Mouse (Mus musculus): ENCODE data around the gene Gpank1. TPM values are rescaled to one million over a fixed set of nuclear protein-coding genes. Genes with fewer than 3 reads are reported as not detected.

Gene Gpank1
- polyA plus RNA-seq (2017; shearing (Covaris generic)), result 70.3 TPM

GRCm38 (mm10) chr17:35121143-35121799, at the start of gene Gpank1:
Gene Gpank1, plus strand, starts transcription at chr17:35121455.

GRCm38 (mm10) chr17:35076507-35077176, 44.6 kb upstream of the Gpank1 start, which contains the start of gene Ly6g6e:
Gene Ly6g6e, plus strand, starts transcription at chr17:35076902.

DNA sequence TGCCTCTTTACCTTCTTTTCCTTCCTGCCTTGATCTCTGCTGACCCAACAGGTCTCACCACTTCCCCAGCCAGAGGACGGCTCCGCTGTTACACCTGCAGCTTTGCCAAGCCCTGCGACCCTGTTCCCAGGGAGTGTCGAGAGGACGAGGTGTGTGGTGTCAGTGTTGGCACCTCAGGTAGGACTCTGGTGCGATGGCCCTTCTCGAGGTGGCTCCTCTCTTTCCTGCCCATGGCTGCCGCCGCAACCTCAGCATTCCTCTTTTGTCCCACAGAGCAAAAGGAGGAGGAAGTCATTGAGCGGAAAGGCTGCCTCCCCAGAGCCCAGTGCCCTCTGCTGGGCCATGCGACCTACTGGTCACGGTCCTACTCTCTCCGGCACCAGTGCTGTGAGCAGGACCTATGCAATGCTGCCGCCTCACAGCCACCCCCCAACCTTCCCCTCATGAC, 43.4 kb upstream of the Gpank1 start, which contains the start of gene Ly6g6d:
Ly6g6d (minus strand) TSS at position 280 of the 448 bp plus-strand sequence.

DNA sequence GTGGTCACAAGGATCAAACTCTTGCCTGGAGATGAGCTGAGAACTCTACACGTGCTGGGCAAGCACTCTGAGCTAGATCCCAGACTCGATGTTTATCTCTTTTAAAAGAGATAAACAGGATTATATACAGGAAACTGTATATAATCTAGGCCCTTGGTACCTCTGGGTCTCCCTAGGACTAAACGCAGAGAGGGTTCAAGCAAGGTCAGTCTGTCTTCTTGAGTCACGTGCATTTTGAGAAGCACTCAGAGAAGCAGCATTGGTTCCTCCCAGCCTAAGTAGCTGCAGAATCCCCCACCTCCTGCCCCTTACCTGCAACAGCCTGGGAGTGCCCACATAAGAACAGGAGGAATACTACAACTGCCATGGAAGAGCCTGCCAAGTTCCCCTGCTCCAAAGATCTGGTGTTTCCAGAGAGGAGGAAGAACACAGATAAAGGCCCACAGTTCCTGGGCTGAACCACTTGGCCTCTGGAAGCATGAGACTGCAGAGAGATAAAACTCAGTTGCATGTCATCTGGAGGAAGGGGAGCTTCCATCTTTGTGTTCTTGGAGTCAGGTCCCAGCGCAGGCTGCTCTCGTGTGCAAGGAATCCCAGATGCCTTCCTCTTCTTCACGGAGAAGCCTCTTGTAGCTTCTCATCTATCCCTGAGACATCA, 35.9 kb upstream of the Gpank1 start, which contains the start of gene Ly6g6f:
Ly6g6f (minus strand) TSS at position 403 of the 658 bp plus-strand sequence.

DNA sequence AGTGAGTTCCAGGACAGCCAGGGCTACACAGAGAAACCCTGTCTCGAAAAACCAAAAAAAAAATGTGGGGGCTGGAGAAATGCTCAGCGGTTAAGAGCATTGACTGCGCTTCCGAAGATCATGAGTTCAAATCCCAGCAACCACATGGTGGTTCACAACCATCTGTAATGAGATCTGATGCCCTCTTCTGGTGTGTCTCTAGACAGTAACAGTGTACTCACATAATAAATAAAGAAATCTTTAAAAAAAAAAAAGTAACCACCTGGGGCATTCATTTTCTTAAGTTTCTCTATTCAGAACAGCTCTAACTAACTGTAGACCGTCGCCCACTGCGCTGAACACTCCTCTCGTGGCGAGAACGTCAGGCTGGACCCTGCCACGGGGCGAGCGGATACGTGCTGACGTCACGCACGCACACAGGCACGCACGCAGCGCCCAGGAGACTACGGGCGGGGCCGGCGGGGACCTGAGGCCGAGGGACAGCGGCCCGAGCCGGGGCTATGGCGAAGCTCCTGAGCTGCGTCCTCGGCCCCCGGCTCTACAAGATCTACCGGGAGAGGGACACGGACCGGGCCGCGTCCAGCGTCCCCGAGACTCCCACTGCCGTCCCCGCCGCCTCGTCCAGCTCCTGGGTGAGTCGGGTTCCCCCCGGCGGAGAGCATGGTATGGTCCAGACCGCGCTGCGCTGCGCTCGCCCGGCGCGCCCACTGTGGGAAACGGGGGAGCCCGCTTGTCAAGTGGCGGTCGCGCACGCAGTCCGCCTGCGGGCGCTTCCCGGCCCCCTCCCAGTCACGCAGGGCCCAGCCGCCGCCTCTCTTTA, 32.2 kb upstream of the Gpank1 start, which contains the start of gene Abhd16a:
Abhd16a (plus strand) TSS at position 439 of the 820 bp plus-strand sequence.

DNA sequence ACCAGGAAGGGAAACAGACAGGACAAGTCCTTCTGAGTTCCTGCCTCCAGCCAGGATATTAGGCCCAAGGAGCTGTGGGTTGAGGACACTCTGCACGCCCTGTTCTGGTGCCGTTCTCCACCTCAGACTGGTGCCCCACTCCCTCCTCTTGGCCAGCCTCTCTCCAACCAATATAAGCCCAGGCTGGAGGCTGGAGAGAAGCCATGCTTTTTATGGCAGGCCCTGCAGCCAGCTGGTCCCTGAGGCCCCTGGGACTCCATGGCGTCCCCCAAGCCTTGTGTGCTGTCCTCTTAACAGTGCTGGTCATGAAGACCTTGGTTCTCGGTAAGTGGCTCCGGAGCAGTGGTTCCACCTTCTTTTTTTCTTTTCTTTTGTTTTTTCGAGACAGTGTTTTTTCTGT, 13.2 kb upstream of the Gpank1 start, which contains the start of gene Ly6g5c:
Ly6g5c (plus strand) TSS at position 183 of the 400 bp plus-strand sequence.

GRCm38 (mm10) chr17:35115046-35116019, 5.9 kb upstream of the Gpank1 start, which contains the start of gene Ly6g5b:
Gene Ly6g5b, minus strand, starts transcription at chr17:35115428.

DNA sequence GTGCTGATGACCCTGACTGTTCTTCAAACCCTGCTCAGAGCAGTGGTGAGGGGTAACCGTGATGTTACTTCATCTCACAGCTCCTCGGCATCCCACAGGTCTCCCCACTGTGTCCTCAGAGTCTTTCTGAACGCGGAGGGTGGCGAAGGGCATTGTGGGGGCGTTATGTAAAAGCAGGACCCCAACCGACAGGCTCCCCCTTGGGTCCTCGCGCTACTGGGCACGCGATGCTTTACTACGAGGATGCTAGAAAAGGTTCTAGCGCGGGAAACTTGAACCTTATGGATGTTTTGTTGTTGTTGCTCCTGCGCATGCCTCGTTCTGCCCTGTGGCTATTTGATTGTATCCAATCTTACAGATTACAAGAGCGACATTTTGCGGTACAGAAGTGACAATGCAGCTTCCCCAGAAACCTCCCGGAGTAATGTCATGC, 632 bp downstream of the Gpank1 start, which contains the start of gene Csnk2b:
Csnk2b (minus strand) TSS at position 183 of the 433 bp plus-strand sequence.

GRCm38 (mm10) chr17:35126206-35126611, 5.0 kb downstream of the Gpank1 start, which contains the start of gene D17H6S53E:
Gene D17H6S53E, plus strand, starts transcription at chr17:35126373.

GRCm38 (mm10) chr17:35131500-35132173, 10.4 kb downstream of the Gpank1 start, which contains the start of gene Apom:
Gene Apom, minus strand, starts transcription at chr17:35132050.

DNA sequence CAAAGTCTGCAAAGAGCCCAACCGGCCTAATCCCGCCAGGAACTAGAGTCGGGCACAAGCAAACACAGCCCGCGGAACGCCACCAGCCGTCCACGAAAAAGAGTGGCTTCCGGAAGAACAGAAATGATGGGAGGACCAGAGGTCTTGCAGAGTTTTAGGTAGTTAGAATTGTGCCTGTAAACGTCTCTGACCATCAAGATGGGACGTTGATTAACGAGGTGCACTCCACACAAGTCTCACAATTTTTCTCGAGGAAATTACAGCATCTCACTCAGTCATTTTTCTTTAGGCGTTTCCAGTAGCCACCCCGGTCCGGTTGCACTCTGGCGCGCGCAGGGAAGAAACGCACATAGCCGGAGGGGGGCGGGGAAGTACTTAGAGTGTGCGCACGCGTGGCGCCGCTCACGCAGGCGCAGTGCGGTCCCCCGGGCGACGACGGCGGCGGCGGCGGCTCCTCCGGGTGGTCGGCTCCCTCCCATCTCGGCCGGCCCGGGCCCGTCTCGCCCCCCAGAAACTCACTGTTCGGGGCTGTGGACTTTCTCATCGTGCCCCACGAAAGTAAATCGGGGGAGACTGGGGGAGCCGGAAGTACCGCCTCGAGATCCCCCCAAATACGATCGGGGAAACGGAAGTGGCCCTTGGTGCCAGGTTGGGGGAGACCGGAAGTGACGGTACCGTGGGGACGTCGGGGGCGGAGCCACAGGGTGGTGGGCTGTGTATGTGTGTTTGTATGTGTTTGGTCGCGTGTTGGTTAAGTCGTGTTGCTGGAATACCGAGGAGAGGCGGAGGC, 13.7 kb downstream of the Gpank1 start, which contains the start of gene Bag6:
Bag6 (plus strand) TSS at position 378 of the 790 bp plus-strand sequence.

GRCm38 (mm10) chr17:35164568-35165450, 43.6 kb downstream of the Gpank1 start, which contains the start of gene Prrc2a:
Gene Prrc2a, minus strand, starts transcription at chr17:35164897.

Other genes with a start within 250 kb of the Gpank1 start
- 0.41 TPM for gene Zbtb12, start 242.0 kb upstream of the Gpank1 start, polyA plus RNA-seq (2017; shearing (Covaris generic))
- not detected for gene Gm20547, start 239.4 kb upstream of the Gpank1 start, polyA plus RNA-seq (2017; shearing (Covaris generic))
- 3.0 TPM for gene C2, start 223.2 kb upstream of the Gpank1 start, polyA plus RNA-seq (2017; shearing (Covaris generic))
- gene Ehmt2, start 223.0 kb upstream of the Gpank1 start, polyA plus RNA-seq (2017; shearing (Covaris generic)), result 29.6 TPM
- not detected for gene Slc44a4, start 207.0 kb upstream of the Gpank1 start, polyA plus RNA-seq (2017; shearing (Covaris generic))
- gene Neu1, start 190.2 kb upstream of the Gpank1 start, polyA plus RNA-seq (2017; shearing (Covaris generic)), result 107 TPM
- 1.3 TPM for gene Hspa1b, start 162.2 kb upstream of the Gpank1 start, polyA plus RNA-seq (2017; shearing (Covaris generic))
- gene Gm20481, start 151.5 kb upstream of the Gpank1 start, polyA plus RNA-seq (2017; shearing (Covaris generic)), result not detected
- 0.56 TPM for gene Hspa1a, start 149.3 kb upstream of the Gpank1 start, polyA plus RNA-seq (2017; shearing (Covaris generic))
- gene Hspa1l, start 148.8 kb upstream of the Gpank1 start, polyA plus RNA-seq (2017; shearing (Covaris generic)), result not detected
- gene Lsm2, start 139.6 kb upstream of the Gpank1 start, polyA plus RNA-seq (2017; shearing (Covaris generic)), result 38.4 TPM
- gene Vars, start 120.5 kb upstream of the Gpank1 start, polyA plus RNA-seq (2017; shearing (Covaris generic)), result 124 TPM
- 0.17 TPM for gene Vwa7, start 104.9 kb upstream of the Gpank1 start, polyA plus RNA-seq (2017; shearing (Covaris generic))
- gene Sapcd1, start 93.4 kb upstream of the Gpank1 start, polyA plus RNA-seq (2017; shearing (Covaris generic)), result 3.2 TPM
- gene Msh5, start 74.7 kb upstream of the Gpank1 start, polyA plus RNA-seq (2017; shearing (Covaris generic)), result 2.7 TPM
- 654 TPM for gene Clic1, start 71.5 kb upstream of the Gpank1 start, polyA plus RNA-seq (2017; shearing (Covaris generic))
- 3.6 TPM for gene Ddah2, start 62.4 kb upstream of the Gpank1 start, polyA plus RNA-seq (2017; shearing (Covaris generic))
- not detected for gene Ly6g6c, start 56.1 kb upstream of the Gpank1 start, polyA plus RNA-seq (2017; shearing (Covaris generic))
- not detected for gene Mpig6b, start 55.3 kb upstream of the Gpank1 start, polyA plus RNA-seq (2017; shearing (Covaris generic))
- gene Ly6g6e, start 44.6 kb upstream of the Gpank1 start, polyA plus RNA-seq (2017; shearing (Covaris generic)), result not detected
- not detected for gene Ly6g6d, start 43.4 kb upstream of the Gpank1 start, polyA plus RNA-seq (2017; shearing (Covaris generic))
- not detected for gene Ly6g6f, start 35.8 kb upstream of the Gpank1 start, polyA plus RNA-seq (2017; shearing (Covaris generic))
- gene Abhd16a, start 32.2 kb upstream of the Gpank1 start, polyA plus RNA-seq (2017; shearing (Covaris generic)), result 84.0 TPM
- not detected for gene Ly6g5c, start 13.2 kb upstream of the Gpank1 start, polyA plus RNA-seq (2017; shearing (Covaris generic))
- 2.5 TPM for gene Ly6g5b, start 6.0 kb upstream of the Gpank1 start, polyA plus RNA-seq (2017; shearing (Covaris generic))
- gene Csnk2b, start 598 bp downstream of the Gpank1 start, polyA plus RNA-seq (2017; shearing (Covaris generic)), result 338 TPM
- 4.3 TPM for gene D17H6S53E, start 4.9 kb downstream of the Gpank1 start, polyA plus RNA-seq (2017; shearing (Covaris generic))
- not detected for gene Apom, start 10.6 kb downstream of the Gpank1 start, polyA plus RNA-seq (2017; shearing (Covaris generic))
- gene Bag6, start 13.7 kb downstream of the Gpank1 start, polyA plus RNA-seq (2017; shearing (Covaris generic)), result 57.4 TPM
- 29.3 TPM for gene Prrc2a, start 43.4 kb downstream of the Gpank1 start, polyA plus RNA-seq (2017; shearing (Covaris generic))
- gene Aif1, start 54.6 kb downstream of the Gpank1 start, polyA plus RNA-seq (2017; shearing (Covaris generic)), result 5.1 TPM
- 11.8 TPM for gene Lst1, start 67.0 kb downstream of the Gpank1 start, polyA plus RNA-seq (2017; shearing (Covaris generic))
- gene Ltb, start 73.0 kb downstream of the Gpank1 start, polyA plus RNA-seq (2017; shearing (Covaris generic)), result 818 TPM
- 55.3 TPM for gene Tnf, start 80.6 kb downstream of the Gpank1 start, polyA plus RNA-seq (2017; shearing (Covaris generic))
- 130 TPM for gene Lta, start 83.9 kb downstream of the Gpank1 start, polyA plus RNA-seq (2017; shearing (Covaris generic))
- gene Gm16181, start 99.4 kb downstream of the Gpank1 start, polyA plus RNA-seq (2017; shearing (Covaris generic)), result 1.2 TPM
- 5.8 TPM for gene Atp6v1g2, start 112.2 kb downstream of the Gpank1 start, polyA plus RNA-seq (2017; shearing (Covaris generic))
- gene Nfkbil1, start 114.3 kb downstream of the Gpank1 start, polyA plus RNA-seq (2017; shearing (Covaris generic)), result 10.5 TPM
- gene Ddx39b, start 120.3 kb downstream of the Gpank1 start, polyA plus RNA-seq (2017; shearing (Covaris generic)), result 286 TPM
- gene H2-D1, start 141.3 kb downstream of the Gpank1 start, polyA plus RNA-seq (2017; shearing (Covaris generic)), result 5,181 TPM
- 0.15 TPM for gene H2-Q1, start 198.9 kb downstream of the Gpank1 start, polyA plus RNA-seq (2017; shearing (Covaris generic))
- 20.2 TPM for gene H2-Q2, start 220.8 kb downstream of the Gpank1 start, polyA plus RNA-seq (2017; shearing (Covaris generic))